In the genomic region with DNA sequence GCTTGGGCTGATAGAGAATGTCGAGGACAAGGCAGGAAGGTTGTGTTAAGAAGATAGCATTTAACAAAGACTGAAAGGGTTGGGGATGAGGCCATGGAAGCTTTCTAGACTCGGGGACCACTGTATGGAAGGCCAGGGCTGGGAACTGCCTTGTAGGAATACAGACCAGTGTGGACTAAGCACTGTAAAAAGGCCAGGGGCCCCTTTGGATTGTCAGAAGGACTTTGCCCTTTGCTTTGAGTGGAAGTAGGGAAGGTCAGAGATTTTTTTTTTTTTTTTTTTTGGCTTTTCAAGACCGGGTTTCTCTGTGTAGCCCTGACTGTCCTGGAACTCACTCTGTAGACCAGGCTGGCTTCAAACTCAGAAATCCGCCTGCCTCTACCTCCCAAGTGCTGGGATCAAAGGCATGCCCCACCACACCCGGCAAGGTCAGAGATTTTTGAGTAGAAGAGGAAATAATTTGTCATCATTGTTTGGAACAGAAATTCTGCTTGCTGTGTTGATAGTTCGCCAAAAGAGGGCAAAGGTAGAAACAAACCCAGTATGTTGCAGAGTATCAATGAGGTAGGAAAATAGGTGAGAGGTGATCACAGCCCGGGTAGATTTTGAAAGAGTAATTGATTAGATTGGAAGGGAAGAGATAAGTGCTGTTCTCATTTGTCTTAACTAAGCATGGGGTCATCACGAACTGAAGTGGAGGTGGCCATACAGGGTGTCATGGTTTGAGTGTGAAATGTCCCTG, we compare ENCODE assay signal across 36 mouse cellular contexts. TPM values are rescaled to one million over a fixed set of nuclear protein-coding genes. Genes with fewer than 3 reads are reported as not detected.
DNase-seq lines count a peak whose midpoint lies in the region; ATAC-seq lines count a peak whose summit lies in the region.
"Had no signal": no experiment of that assay in that cellular context is flagged by ENCODE, and none has a peak within 500 bp of the region (broad histone marks: within the 10 kb centered on the region; RNA-seq: fewer than 3 reads in every experiment).

No protein-coding gene starts in this region.

- H3K4me3 ChIP-seq in intestine, embryonic 16.5 days (ENCODE audit: low read length) = no peak overlapping the region
- H3K4me3 ChIP-seq in liver, embryonic 13.5 days (replicated peaks) = no peak overlapping the region
- H3K4me3 ChIP-seq: embryonic facial prominence, embryonic 10.5 days; embryonic facial prominence, embryonic 15.5 days; forebrain, embryonic 12.5 days; heart, embryonic 10.5 days; hindbrain, embryonic 13.5 days; midbrain, embryonic 13.5 days; neural tube, embryonic 13.5 days had no signal

- no peaks in the 10 kb centered on the region for H3K36me3 ChIP-seq in intestine, embryonic 16.5 days (ENCODE audit: control insufficient read depth, insufficient read depth, low read length)
- H3K36me3 ChIP-seq in liver, embryonic 13.5 days = 0 out of 2 replicates have a peak, but pooled peaks cover under 1% of the 10 kb centered on the region
- H3K36me3 ChIP-seq: embryonic facial prominence, embryonic 10.5 days; embryonic facial prominence, embryonic 15.5 days; forebrain, embryonic 12.5 days; hindbrain, embryonic 13.5 days; midbrain, embryonic 13.5 days; neural tube, embryonic 13.5 days had no signal

- H3K27me3 ChIP-seq in intestine, embryonic 16.5 days (replicated peaks; ENCODE audit: control insufficient read depth, insufficient read depth, low read length) = no peaks in the 10 kb centered on the region
- H3K27me3 ChIP-seq in liver, embryonic 13.5 days = no peaks in the 10 kb centered on the region
- H3K27me3 ChIP-seq: embryonic facial prominence, embryonic 15.5 days; forebrain, embryonic 12.5 days; hindbrain, embryonic 13.5 days; midbrain, embryonic 13.5 days; neural tube, embryonic 13.5 days had no signal

- no peaks in the 10 kb centered on the region for H3K4me1 ChIP-seq in intestine, embryonic 16.5 days (ENCODE audit: control insufficient read depth, insufficient read depth, low read length)
- peaks cover 8% of the 10 kb centered on the region; the same call in 1 of the 2 replicates for H3K4me1 ChIP-seq in liver, embryonic 13.5 days (replicated peaks)
- H3K4me1 ChIP-seq: embryonic facial prominence, embryonic 10.5 days; embryonic facial prominence, embryonic 15.5 days; forebrain, embryonic 12.5 days; heart, embryonic 10.5 days; hindbrain, embryonic 13.5 days; midbrain, embryonic 13.5 days; neural tube, embryonic 13.5 days had no signal

- no peaks in the 10 kb centered on the region for H3K9me3 ChIP-seq in intestine, embryonic 16.5 days (ENCODE audit: control insufficient read depth, low read length)
- H3K9me3 ChIP-seq in liver, embryonic 13.5 days (replicated peaks) = no peaks in the 10 kb centered on the region
- H3K9me3 ChIP-seq: embryonic facial prominence, embryonic 10.5 days; embryonic facial prominence, embryonic 15.5 days; forebrain, embryonic 12.5 days; heart, embryonic 10.5 days; hindbrain, embryonic 13.5 days; midbrain, embryonic 13.5 days; neural tube, embryonic 13.5 days had no signal

- H3K4me2 ChIP-seq in intestine, embryonic 16.5 days (ENCODE audit: low read depth, low read length) = no peak overlapping the region
- H3K4me2 ChIP-seq in liver, embryonic 13.5 days = no peak overlapping the region
- H3K4me2 ChIP-seq: embryonic facial prominence, embryonic 15.5 days; forebrain, embryonic 12.5 days; hindbrain, embryonic 13.5 days; midbrain, embryonic 13.5 days; neural tube, embryonic 13.5 days had no signal

- no peak overlapping the region for H3K9ac ChIP-seq in intestine, embryonic 16.5 days (ENCODE audit: low read depth, low read length)
- H3K9ac ChIP-seq in liver, embryonic 13.5 days = no peak overlapping the region
- H3K9ac ChIP-seq: embryonic facial prominence, embryonic 15.5 days; forebrain, embryonic 12.5 days; hindbrain, embryonic 13.5 days; midbrain, embryonic 13.5 days; neural tube, embryonic 13.5 days had no signal

- WGBS in intestine, embryonic 16.5 days = 68% methylated on average over 8 of the region's 8 CpGs
- WGBS in liver, embryonic 13.5 days (ENCODE audit: insufficient replicate concordance) = 46% methylated on average over 8 of the region's 8 CpGs

- ATAC-seq in intestine, embryonic 16.5 days = peak; percentile 95
- ATAC-seq in liver, embryonic 13.5 days (ENCODE audit: low read depth) = peak; percentile 67
- ATAC-seq: activated CD4-positive, CD25-positive, alpha-beta regulatory T cell, adult 4 months; midbrain, embryonic 13.5 days had no signal

- H3K27ac ChIP-seq in intestine, embryonic 16.5 days (ENCODE audit: low read length) = peak overlapping the region; percentile 69
- H3K27ac ChIP-seq in liver, embryonic 13.5 days = peak overlapping the region; percentile 47; the same call in 1 of the 2 replicates
- H3K27ac ChIP-seq: embryonic facial prominence, embryonic 10.5 days; embryonic facial prominence, embryonic 15.5 days; forebrain, embryonic 12.5 days; heart, embryonic 10.5 days; hindbrain, embryonic 13.5 days; macrophage; midbrain, embryonic 13.5 days; neural tube, embryonic 13.5 days had no signal

- peak; percentile 12 to 18 for DNase-seq in kidney, postnatal 36 days
- no peak for DNase-seq in kidney, postnatal 10 days
- no peak for DNase-seq in liver, embryonic 13.5 days
- DNase-seq in yolk sac, embryonic 10.5 days (ENCODE audit: low spot score) = peak; percentile 28
- no peak for DNase-seq in gastrocnemius, postnatal 10 days
- no peak for DNase-seq in heart, adult 8-10 months (ENCODE audit: low spot score)
- DNase-seq: adrenal gland, adult 2 months; adrenal gland, postnatal 36 days; B cell, adult 2 months; cerebellum, adult 2 months; cerebellum, postnatal 25 days; gastrocnemius, postnatal 36 days; heart, postnatal 36 days; layer of hippocampus, adult 9-11 months; lung, adult 2 months; lung, postnatal 10 days; thymus, adult 2 months; thymus, postnatal 36 days had no signal

RNA-seq across cellular contexts. Expression of gene Acad11, which starts 7.9 kb away (rescaled TPM):
- 44.8 and 54.9 TPM in 2 replicates for polyA plus RNA-seq in intestine, embryonic 16.5 days (2015; fragmentation: Nextera tagmentation; extraction: Ambion mirVana)
- polyA plus RNA-seq in liver, embryonic 13.5 days (2015; fragmentation: Nextera tagmentation; extraction: Ambion mirVana) = 11.3 and 14.2 TPM in 2 replicates
- total RNA-seq in gastrocnemius, postnatal 10 days (2021) = 10 to 100 TPM; 14.3 to 15.1 TPM
- total RNA-seq in heart, adult 8-10 months (2022) = 100 to 1,000 TPM; 114 to 136 (median 130) TPM

RNA-seq across cellular contexts. Expression of gene Uba5, which starts 8.1 kb away (rescaled TPM):
- 39.1 and 40.6 TPM in 2 replicates for polyA plus RNA-seq in intestine, embryonic 16.5 days (2015; fragmentation: Nextera tagmentation; extraction: Ambion mirVana)
- polyA plus RNA-seq in liver, embryonic 13.5 days (2015; fragmentation: Nextera tagmentation; extraction: Ambion mirVana) = 20.6 and 23.2 TPM in 2 replicates
- total RNA-seq in gastrocnemius, postnatal 10 days (2021) = 10 to 100 TPM; 17.0 to 22.6 TPM
- 10 to 100 TPM; 12.7 to 16.2 (median 14.0) TPM for total RNA-seq in heart, adult 8-10 months (2022)

RNA-seq across cellular contexts. Expression of gene Gm28305, which starts 30.6 kb away (rescaled TPM):
- not detected in 2 replicates for polyA plus RNA-seq in intestine, embryonic 16.5 days (2015; fragmentation: Nextera tagmentation; extraction: Ambion mirVana)
- polyA plus RNA-seq in liver, embryonic 13.5 days (2015; fragmentation: Nextera tagmentation; extraction: Ambion mirVana) = not detected in 2 replicates
- total RNA-seq in gastrocnemius, postnatal 10 days (2021) = not detected
- 1 to 10 TPM in 1 of 4 experiments, not detected in 3; 2.0 TPM for total RNA-seq in heart, adult 8-10 months (2022)
- total RNA-seq: adrenal gland, adult 2 months; adrenal gland, postnatal 36 days; gastrocnemius, adult 18-20 months; gastrocnemius, postnatal 36 days; heart, postnatal 36 days; left cerebral cortex, adult 18-20 months; left cerebral cortex, postnatal 14 days had no signal
- polyA plus RNA-seq: activated CD4-positive, CD25-positive, alpha-beta regulatory T cell, adult 4 months; adrenal gland, adult 2 months; brain, embryonic 14.5 days; cerebellum, adult 2 months; embryonic facial prominence, embryonic 10.5 days; embryonic facial prominence, embryonic 15.5 days; forebrain, embryonic 12.5 days; heart, embryonic 10.5 days; heart, embryonic 16.5 days; hindbrain, embryonic 13.5 days; kidney, embryonic 14.5 days; large intestine, adult 2 months; limb, embryonic 11.5 days; lung, adult 2 months; macrophage; midbrain, embryonic 13.5 days; neural tube, embryonic 13.5 days; thymus, adult 2 months had no signal

RNA-seq across cellular contexts. Expression of gene Ackr4, which starts 55.7 kb away (rescaled TPM):
- 5.0 and 5.1 TPM in 2 replicates for polyA plus RNA-seq in intestine, embryonic 16.5 days (2015; fragmentation: Nextera tagmentation; extraction: Ambion mirVana)
- polyA plus RNA-seq in liver, embryonic 13.5 days (2015; fragmentation: Nextera tagmentation; extraction: Ambion mirVana) = 0.44 TPM in 2 replicates
- 1 to 10 TPM; 1.9 to 3.6 TPM for total RNA-seq in gastrocnemius, postnatal 10 days (2021)
- total RNA-seq in heart, adult 8-10 months (2022) = 1 to 10 TPM; 1.6 to 3.1 (median 1.8) TPM
- polyA plus RNA-seq: macrophage had no signal

Comparison
In these comparisons a context has a peak if more than half of its experiments do, and no peak if none do; other contexts are left out.
1. DNase-seq: peak in kidney, postnatal 36 days (2 of 2) and yolk sac, embryonic 10.5 days (single experiment); none in kidney, postnatal 10 days (single experiment), liver, embryonic 13.5 days (single experiment), gastrocnemius, postnatal 10 days (single experiment) and heart, adult 8-10 months (single experiment).
2. RNA of gene Acad11, which starts 7.9 kb away (total RNA-seq): 114 to 136 TPM in heart, adult 8-10 months; 14.3 to 15.1 TPM in gastrocnemius, postnatal 10 days; every median in the first group is over 4 times any median in the second.